Mouse (Mus musculus) lung, postnatal 36 days (tissue): ENCODE data around the gene Crlf2.

Experiments used
- DNase-seq: peaks from one replicate; pipeline ENCODE4 v3.0.0; 2022; ENCODE audit warnings: mixed read lengths

Gene Crlf2

DNA sequence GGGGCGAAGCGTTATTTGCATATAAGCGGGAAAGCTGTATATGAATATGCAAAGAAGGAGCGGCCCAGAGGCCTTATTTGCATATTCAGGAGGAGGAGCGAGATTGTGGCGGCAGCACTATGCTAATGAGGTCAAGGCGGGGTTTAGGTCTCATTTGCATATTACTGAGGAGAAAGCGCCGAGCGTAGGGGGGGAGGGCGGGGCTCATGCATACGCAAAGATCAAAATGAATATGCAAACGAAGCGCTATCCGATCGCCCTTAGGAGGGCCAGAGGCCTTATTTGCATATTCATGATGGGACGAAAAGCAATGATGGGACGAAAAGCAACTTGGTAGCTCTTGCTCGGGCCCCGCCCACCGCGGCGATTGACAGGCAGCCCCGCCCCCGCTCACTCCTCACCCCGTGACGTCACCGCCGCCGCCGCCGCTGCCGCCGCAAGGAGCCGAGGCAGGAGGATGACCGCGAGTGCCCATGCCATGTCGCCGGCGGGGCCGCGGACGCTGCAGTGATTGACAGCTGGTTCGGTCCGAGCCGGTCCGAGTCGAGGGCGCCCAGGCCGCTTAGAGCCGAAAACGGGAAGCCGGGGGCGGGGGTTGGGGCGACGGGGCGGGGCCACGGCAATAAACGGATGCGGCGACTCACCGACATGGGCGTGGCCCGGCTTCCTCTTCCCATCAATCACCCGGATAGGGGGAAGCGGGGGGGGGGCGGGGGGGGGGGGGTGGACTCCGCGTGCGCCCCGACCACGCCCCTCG lies at the start of gene Crlf2:
Gene Crlf2 (minus strand): TSS at position 590 of the 757 bp plus-strand sequence.
- peak; percentile 86 for DNase-seq

DNA sequence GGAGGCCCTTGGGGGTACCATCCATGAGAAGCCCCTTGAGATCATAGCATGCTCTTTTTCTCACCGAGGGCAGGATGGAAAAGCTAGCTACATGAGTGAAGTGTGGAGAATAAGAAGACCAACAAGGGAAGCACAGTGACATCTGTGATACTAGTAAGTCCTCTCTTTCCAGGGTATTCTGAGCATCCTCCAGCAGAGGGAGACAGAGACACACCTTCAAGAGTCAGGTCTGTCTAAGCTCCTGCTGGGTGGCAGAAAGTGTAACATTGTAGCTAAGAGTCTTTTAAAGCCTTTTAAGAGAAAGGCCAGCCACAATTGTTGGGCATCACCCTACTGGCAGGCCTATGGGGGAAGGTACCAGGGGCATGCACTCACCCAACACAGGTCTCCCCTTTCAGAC lies 43.8 kb upstream of the Crlf2 start:
- DNase-seq, result peak; percentile 35

DNA sequence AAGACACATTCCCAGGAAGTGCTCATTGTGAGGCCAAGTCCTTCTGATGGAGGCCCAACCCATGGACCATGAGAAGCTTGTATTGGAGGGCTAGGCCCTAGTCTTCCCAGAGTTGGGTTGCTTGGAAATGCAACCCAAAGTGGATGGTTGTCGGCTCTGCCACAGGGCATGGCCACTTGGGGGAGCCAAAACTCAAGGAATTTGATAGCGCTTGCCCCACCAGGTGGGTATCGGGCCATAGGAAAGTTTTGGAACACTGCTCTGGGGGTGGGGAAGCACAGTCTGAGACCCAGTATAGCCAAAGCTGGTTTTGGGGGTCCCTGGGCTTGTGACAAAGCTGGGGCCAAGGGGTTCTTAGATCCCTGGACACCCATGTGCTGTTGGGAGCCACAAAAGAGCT lies 42.3 kb upstream of the Crlf2 start:
- DNase-seq, result peak; percentile 9

DNA sequence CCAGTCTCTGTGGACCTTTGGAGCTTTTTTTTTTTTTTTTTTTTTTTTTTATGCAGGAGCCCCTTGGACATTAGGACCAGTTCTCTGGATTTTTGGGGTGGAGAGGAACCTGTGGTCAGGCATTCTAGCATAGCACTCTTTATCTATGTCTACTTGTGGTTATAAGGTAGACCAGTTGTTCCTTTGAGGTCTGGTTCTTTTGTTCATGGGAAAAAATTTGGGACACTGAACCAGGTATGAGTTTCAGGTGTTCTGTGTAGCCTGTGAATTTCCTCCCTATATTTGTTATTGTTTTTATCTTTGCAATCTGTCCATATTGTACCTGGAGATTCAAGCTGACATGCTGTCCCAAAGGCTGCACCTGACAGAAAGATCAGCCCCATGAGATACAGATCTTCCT lies 40.1 kb upstream of the Crlf2 start:
- no peak for DNase-seq

DNA sequence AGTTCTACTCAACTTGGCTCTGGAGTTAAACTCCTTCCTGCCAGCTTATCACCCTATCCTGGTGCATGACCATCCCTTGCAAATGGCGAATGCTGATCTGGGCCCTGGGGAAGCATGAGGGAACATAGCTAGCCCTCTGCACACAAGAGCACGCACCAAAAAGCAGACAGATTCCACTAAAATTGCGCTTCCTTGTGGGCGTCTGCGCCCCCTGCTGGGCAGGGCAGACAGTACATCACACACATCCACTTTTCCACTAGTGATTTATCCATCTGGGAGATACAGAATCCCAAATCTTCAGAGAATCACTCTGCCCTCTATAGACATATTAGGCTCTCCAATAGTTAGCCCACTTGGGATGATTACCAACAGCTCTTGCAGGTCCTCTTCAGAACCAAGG lies 37.9 kb upstream of the Crlf2 start:
- peak; percentile 25 for DNase-seq

DNA sequence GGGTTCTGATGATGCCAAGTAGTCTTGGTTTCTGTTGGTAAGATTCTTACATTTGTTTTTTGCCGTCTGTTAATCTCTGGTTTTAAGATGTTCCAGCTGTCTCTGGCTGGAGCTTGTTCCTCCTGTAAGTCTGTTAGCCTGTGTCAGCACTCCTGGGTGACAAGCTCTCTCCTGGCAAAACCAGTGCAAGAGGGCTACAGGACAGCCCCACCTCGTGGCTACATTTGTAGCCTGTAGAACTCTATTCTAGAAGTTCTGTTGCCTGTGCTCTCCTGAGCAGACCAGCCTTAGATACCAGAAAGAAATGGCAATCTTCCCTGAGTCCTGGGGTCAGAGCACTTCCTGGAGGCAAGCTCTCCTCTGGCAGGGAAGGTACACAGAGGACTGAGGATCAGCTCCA lies 4.0 kb upstream of the Crlf2 start:
- DNase-seq, result no peak

DNA sequence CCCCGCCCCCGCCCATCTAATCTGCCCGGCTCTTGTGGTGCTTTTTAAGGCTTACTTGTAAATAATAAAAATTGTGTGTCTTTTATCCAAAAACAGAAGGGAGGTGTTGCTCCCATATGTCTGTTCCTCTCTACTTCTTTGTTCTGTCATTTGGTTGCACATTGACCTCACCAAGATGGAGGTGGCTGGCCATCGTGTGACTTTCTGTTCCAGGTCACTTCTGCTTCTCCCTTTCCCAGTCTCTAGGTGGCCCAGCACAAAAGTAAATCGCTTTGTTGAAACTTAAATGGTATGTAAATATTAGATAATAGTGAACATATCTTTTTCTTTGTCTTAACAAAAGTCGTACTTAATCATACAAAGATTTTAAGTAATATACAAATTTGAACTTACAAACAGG lies 398 bp upstream of the Crlf2 start:
- DNase-seq, result no peak

DNA sequence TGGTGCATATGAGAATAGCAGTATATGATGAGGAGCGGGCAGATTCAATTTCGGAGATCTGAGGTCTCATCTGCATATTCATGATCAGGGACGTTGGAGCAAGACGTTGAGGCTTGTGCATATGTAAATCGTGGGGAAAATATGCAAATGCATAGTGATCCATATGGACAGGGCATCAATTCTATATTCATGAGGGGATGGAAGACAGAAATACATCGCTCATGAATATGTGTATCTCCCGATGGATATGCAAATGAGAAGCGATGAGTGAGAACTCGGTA lies 730 bp downstream of the Crlf2 start:
- no peak for DNase-seq

DNA sequence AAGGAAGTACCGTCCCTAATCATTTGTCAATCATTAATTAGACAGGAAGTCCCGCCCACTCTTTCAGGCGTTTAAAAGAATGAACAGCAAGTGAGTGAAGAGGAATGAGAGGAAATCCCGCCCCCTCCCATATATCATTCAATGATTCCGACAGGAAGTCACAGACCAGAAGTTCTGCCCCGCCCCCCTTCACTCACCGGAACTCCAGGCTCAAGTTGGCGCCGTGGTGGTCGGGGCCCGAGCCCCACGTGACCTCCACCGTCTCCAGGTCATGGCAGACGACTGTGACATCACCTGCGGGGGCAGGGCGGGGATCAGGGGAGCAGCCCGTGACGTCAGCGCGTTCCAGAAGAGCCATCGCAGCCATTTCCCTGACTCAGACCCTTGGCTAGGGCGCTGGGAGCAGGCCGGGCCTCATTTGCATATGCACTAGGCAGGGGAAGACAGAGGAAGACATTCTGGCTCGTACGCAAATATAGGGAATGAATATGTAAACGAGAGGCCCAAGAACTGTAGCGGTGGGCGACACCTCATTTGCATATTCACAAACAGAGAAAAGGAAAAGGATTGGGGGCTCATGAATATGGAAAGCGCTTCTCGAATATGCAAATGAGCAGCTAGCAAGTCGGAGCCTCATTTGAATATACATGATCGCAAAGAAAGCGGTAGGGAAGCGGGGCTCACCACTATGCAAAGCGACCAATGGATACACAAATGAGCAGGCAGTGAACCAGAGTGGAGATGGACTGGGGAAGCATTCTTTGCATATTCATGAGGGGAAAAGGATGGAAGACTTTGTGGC lies 1.3 kb downstream of the Crlf2 start:
- DNase-seq, result peak; percentile 97

DNA sequence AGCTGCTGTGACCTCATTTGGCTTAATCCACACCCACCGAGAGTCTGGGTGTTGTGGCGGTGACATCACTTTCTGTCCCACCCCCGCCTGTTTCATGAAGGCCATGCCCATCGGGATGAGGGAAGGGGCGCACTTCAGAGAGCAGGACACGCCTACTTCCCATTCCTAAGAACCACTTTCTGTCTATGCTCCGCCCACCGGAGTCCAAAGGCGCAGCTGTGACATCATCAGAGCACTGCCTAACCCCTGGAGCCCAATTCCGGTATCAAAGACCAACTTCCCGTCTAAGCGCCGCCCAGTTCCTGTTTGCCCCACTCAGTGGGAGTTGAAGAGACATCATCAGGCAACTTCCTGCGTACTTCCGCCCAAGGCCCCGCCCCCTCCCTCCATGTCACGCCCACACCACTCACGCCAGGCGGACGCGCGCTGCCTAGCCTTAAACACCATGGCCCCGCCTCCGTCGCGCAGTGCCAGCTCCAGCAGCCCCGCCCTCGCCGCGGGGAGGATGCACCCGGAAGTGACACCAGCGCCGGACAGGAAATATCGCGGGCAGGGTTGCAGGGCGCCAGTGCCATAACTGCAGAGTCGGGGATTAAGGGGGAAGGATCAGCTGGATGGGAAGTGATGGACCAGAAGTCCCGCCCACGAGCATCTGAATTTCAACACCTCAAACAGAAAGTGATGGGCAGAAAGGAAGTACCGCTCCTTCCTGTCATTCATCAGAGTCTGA lies 2.0 kb downstream of the Crlf2 start:
- no peak for DNase-seq

DNA sequence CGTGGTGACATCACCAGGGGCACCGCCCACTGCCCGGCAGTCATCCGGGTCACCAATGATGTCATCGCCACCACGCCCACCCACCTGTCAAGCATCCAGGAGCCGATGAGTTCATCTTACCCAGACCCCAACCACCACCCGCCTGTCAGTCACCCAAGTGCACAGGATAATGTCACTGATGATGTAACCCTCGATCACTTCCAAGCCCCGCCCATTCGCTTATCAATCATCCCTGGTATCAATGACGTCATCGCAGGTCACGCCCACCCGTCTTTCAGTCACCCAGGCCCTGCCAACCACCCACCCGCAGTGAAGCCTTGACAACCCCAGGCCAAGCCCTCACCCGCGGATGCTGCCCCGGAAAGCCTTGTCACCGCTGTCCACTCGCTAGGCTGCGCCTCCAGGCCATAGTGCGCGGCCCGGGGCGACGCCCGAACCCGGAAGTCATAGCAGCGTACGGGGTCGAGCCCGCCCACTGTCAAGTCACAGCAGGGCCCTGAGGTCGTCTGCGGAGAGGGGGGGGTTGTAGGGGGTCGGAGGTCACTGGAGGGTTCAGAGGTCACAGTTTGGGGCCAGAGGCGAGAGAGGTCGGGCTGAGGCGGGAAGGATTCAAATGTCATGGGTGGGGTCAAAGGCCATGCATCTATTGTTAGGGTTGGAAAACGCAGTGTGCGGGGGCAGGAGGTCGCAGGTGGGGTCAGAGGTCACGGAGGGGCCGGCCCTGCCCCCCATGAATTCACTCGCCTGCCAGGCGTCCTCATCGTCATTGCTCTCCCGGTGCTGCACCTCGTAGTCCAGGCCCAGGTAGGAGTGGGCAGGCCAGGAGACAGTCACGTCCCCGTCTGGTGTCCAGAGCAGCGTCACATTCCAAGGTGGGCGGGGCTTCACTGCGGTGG lies 2.9 kb downstream of the Crlf2 start:
- no peak for DNase-seq

DNA sequence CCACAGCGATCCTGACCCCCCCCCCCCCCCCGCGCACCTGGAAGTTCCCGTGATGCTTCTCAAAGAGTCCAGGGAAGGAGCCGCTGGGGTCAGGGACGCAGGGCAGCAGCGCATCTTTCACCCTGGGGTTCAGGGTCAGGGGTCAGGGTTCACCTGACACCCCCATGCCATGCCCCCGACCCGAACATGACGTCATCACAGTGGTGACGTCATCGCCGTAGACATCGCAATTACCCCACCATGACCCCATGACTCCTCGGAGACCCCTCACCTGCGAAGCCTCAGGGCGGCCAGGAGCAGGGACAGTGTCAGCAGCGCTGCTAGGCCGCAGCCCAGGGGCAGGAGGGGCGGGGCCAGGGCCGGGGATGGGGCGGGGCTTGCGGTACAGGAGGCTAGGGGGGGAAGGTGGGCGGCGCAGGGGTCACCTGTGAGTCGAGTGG lies 3.5 kb downstream of the Crlf2 start:
- no peak for DNase-seq

DNA sequence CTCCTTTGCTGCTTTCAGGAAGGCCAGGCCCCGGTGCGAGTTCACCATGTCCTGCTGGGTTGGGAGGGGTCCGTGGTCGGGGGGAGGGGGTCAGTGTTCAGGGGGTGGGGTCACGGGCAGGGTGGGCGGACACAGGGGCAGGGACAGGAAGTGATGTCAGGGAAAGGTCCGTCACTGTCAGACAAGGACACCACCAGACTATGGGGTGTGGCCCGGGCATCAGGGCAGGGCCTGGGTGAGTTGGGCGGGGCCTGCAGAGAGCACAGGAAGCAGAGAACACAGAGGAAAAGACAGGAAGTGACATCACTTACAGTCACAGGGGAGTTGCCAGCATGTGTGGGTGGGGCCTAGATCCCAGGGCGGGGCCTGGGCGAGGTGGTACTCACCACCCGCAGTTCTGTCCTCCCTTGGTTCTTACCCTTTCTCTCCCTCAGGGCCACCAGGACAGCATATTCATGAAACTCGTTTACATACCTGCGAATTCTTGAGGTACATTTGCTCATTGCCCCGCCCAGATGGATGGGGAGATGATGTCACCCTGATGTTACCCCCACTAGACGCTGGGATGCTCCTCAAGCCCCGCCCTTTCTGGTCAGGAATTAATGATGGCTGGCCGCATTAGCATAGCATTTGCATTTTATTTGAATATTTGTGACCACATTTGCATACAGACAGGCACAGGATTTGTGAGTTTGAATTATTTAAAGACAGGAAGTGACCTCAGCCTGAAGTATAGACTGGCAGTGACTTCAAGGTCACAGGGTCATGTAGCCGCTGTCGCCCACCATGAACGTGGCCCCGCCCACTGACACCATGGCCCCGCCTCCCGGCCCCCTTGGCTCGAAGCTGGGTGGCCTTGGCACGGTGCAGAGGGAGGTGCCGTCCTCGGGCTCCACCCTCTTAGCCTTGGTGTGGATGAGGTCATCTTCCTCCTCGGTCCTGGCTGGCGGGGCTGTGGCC lies 4.4 kb downstream of the Crlf2 start:
- no peak for DNase-seq

DNA sequence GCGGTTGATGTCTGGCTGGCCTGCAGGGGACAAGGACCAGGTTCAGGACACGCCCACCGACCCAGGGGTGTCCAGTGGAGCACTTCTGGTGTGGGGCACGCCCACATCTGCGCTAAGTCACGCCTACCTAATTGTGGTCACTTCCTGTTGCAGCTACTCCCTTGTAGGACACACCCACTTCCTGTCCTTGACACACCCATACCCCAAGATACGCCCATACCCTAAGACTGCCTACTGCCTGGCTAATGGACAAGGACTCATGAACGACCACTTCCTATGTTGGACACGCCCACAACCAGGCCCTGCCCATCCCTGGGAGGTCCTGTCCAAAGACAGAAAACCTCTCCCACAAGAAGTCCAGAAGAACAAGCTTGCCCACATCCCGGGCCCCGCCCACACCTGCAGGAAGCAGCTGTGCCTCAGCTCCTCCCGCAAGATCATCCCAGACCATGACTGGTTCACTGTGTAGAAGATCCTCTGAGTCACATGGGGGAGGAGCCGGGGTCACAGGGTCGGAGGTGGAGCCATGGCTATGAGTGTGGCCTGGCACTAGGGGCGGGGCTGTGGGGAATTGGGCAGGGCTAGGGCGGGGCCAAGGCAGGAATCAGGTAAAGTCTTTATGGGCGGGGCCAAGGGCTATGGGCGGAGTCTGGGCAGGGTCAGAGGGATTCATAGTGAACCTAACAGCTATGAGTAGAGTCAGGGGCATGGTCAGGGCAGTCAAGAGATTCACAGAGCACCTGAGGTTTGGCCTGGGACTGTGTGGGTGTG lies 5.4 kb downstream of the Crlf2 start:
- DNase-seq, result no peak

DNA sequence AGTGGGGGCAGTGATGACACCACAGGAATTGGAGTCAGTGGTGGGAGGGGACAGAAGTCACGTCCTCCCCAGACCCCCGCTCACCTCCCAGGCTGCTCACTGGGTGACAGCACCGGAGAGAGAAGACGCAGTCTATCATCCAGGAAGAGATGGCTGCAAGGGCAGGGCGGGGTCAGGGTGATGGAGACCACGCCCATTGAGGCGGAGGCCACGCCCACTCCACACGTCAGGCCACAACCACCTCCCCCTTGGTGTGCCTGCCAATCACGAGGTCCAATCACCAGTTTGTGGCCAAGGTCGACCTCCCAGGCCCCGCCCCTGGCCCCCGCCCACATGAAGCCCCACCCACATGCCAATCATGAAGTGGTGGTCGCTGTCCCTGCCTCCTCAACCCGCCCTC lies 6.3 kb downstream of the Crlf2 start:
- no peak for DNase-seq

DNA sequence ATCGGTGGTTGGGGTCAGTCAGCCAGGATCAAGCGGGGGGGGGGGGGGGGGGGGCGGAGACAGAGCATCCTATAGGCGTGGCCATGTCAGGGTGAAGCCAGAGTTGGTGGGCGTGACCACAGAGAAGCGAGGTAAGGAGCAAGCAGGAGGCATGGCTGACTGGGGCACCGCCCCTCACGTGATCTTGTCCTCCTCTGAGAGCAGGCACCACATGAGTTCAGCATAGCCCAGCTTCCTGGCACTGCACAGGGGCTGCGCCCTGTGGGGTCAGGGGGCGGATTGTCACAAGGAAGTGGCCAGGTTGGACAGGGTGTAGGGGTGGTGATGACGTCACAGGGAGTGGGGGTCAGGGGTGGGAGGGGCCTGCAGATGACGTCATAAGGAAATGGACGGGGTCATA lies 6.7 kb downstream of the Crlf2 start:
- no peak for DNase-seq

DNA sequence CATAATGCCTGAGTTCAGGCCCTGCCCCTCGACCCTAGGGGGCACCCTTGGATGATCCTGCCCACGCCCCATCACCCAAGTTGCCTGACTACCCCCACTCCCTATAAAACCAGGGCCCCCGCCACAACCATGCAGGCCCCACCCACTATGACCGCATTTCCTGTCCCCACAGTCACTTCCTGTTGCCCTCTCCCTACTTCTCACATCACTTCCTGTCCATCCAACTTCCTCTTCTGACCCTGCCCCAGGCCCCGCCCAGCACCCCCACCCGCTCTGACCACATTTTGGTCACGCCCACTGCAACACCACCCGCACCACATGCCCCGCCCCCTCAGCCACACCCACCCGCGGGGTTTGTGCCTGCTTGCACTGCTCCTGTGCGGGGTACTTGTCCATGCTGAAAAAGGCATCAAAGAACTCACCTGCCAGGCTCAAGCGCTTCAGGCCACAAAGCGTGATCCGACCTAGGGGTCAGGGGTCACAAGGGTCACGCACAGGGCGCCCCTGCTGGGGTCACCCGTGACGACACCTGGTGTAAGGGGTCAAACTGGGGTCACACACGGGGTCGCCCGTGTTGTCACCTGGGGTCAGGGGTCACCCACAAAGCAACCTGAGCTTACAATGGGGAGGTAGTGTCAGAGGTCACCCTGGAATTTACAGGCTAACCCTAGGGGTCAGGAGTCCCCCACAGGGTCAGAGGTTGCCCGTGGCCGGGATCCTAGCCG lies 7.6 kb downstream of the Crlf2 start:
- DNase-seq, result no peak

DNA sequence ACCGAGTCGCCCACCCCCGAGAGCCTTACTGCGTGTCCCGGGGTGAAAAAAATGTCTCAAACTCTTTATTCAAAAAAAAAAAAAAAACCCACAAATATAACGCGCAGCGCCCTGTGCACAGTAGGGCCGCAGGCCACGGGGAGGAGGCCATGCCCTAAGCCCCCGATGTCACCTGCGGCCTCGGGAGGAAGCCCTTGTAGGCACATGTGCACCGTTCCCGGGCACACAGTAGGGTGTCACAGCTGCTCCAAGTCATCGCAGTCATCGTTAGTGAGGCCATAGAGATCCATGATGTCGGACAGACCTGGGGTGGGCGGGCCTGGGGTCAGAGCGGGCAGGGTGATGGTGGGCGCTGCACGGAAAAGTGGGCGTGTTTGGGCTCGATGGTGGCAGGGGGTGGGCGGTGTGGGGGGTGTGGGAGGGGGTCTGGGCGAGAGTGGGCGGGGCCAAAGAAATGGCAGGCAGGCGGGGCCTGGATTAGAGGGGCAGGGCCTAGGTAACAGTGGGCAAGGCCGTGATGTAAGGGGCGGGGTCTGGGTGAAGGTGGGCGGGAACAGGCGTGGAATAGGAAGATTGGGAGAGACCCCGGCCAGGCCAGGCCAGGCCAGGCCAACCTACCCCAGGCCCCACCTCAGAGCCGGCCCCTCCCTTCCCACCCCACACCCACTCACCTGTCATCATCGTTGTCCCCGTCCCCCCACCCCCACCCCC lies 8.4 kb downstream of the Crlf2 start:
- DNase-seq, result no peak

DNA sequence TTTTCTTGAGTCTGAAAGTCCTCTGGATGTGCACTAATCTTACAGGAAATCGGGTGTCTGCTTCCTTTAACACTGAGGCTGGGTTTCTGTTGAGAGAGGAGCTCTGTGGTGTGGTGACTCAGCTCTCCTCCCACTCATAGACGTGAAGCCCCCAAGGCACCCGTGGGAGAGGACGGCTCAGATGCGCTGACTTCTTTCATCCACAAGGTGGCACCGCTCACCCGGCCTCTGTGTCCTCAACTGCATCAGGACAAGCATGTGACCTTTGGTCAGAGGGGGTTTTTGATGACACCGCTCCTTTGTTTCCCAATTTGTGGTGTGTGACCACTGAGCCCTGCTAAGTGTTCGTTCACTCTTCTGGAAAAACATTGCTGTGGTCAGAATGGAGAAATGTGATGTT lies 10.1 kb downstream of the Crlf2 start:
- no peak for DNase-seq
